Comparison of ENCODE assay signal across 12 mouse cellular contexts in the genomic region with DNA sequence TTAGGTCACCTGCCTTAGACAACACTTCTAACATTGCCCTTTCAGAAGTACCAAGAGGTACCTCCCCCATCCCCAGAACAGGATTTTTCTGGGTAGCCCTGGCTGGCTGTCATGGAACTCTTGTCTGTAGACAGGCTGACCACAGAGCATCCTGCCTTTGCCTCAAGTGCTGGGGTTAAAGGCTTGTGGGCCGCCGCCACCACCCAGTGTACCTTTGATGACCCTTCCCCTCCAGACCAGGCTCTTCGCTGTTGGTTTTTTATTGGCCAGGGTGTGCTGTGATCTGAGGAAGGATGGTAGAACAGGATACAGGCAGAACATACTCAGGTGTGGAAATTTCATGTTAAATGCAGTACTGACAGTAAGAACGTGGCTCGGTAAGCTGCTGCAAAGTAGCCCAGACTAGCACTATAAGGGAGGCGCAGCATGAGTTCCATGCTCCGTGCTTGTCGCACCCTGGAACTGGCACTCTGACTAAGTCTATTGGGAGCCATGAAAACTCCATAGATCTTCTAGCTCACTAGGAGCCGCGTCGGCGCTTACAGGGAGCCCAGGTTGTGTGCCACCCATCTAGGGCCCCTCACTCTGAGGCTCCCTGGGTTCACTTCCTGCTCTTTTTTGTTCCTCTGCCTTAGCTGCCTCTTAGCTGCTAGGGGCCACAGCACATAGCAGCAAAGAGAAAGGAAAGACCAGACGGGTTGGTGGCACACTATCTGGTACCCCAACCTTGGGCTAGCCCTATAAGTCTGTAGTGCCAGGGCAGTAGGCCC.
DNase-seq lines count a peak whose midpoint lies in the region; ATAC-seq and TF ChIP-seq lines count a peak whose summit lies in the region.
"Had no signal": no experiment of that assay in that cellular context is flagged by ENCODE, and none has a peak within 500 bp of the region (broad histone marks: within the 10 kb centered on the region; RNA-seq: fewer than 3 reads in every experiment).

No protein-coding gene starts in this region.

- ATAC-seq in heart, embryonic 14.5 days (ENCODE audit: insufficient number of reproducible peaks, insufficient read depth, low FRiP score, low read depth): no peak
- no peak for ATAC-seq in limb, embryonic 11.5 days (ENCODE audit: insufficient number of reproducible peaks, low FRiP score, low TSS enrichment, low read depth)

- WGBS in heart, embryonic 14.5 days: 91% methylated on average over 13 of the region's 13 CpGs
- WGBS in limb, embryonic 11.5 days: 74% methylated on average over 13 of the region's 13 CpGs

- H3K4me3 ChIP-seq in heart, embryonic 14.5 days (ENCODE audit: control insufficient read depth in 1 of 2, insufficient read depth in 1 of 2, low read depth in 1 of 2, low read length in 2 of 2): no peak overlapping the region
- no peak overlapping the region; a peak in 1 of 4 replicates for H3K4me3 ChIP-seq in ES-E14 (ENCODE audit: insufficient read depth in 1 of 2, low read depth in 1 of 2, low read length in 2 of 2, poor library complexity in 1 of 2, severe bottlenecking in 1 of 2)
- H3K4me3 ChIP-seq in limb, embryonic 11.5 days (ENCODE audit: low read depth, low read length): no peak overlapping the region

- no peaks in the 10 kb centered on the region for H3K27me3 ChIP-seq in heart, embryonic 14.5 days (ENCODE audit: control insufficient read depth, insufficient read depth, low read length)
- H3K27me3 ChIP-seq in limb, embryonic 11.5 days (ENCODE audit: control insufficient read depth, insufficient read depth, low read length): no peaks in the 10 kb centered on the region
- H3K27me3 ChIP-seq: CH12.LX had no signal

- H3K4me1 ChIP-seq in heart, embryonic 14.5 days (ENCODE audit: control insufficient read depth in 2 of 2, insufficient read depth in 2 of 2, low read length in 2 of 2): peaks cover 25 to 66% of the 10 kb centered on the region in 2 experiments
- H3K4me1 ChIP-seq in ES-E14 (ENCODE audit: control insufficient read depth in 2 of 2, insufficient read depth in 2 of 2, low read length in 2 of 2, poor library complexity in 1 of 2): peaks cover 30 to 31% of the 10 kb centered on the region in 2 experiments
- H3K4me1 ChIP-seq in limb, embryonic 11.5 days (ENCODE audit: control insufficient read depth, insufficient read depth, low read length): peaks cover 57% of the 10 kb centered on the region

- in situ Hi-C loops in ES-E14 (cut with MboI; ENCODE audit: low sequenced_read_pairs in 2 of 2, unreplicated experiment in 2 of 2): no loop called here

- H3K4me2 ChIP-seq in heart, embryonic 14.5 days (ENCODE audit: low read length): no peak overlapping the region
- no peak overlapping the region for H3K4me2 ChIP-seq in limb, embryonic 11.5 days (ENCODE audit: low read depth, severe bottlenecking)

- H3K9me3 ChIP-seq in heart, embryonic 14.5 days (ENCODE audit: control insufficient read depth, low read length): no peaks in the 10 kb centered on the region
- H3K9me3 ChIP-seq in ES-E14 (ENCODE audit: control insufficient read depth, insufficient read depth, low read depth, low read length): no peaks in the 10 kb centered on the region
- H3K9me3 ChIP-seq in limb, embryonic 11.5 days (ENCODE audit: control insufficient read depth, low read length): no peaks in the 10 kb centered on the region

- no peaks in the 10 kb centered on the region for H3K36me3 ChIP-seq in heart, embryonic 14.5 days (ENCODE audit: control insufficient read depth, insufficient read depth, low read length)
- peaks cover 4% of the 10 kb centered on the region; the same call in 1 of the 2 replicates for H3K36me3 ChIP-seq in ES-E14 (ENCODE audit: control insufficient read depth, insufficient read depth, low read length, poor library complexity, severe bottlenecking)
- H3K36me3 ChIP-seq in limb, embryonic 11.5 days (ENCODE audit: control insufficient read depth, insufficient read depth, low read length): no peaks in the 10 kb centered on the region

- H3K27ac ChIP-seq in heart, embryonic 14.5 days (replicated peaks in 1 of 2; ENCODE audit: control insufficient read depth in 1 of 2, insufficient read depth in 1 of 2, low read depth in 2 of 2, low read length in 2 of 2): no peak overlapping the region
- peak overlapping the region; percentile 61; the same call in 1 of the 2 replicates for H3K27ac ChIP-seq in ES-E14 (ENCODE audit: insufficient read depth, low read depth, low read length, poor library complexity, severe bottlenecking)
- no peak overlapping the region for H3K27ac ChIP-seq in limb, embryonic 11.5 days (replicated peaks; ENCODE audit: low read depth, low read length)
- H3K27ac ChIP-seq: macrophage had no signal

- DNase-seq in heart, adult 9 months (ENCODE audit: low spot score in 2 of 2): no peak
- DNase-seq in ES-E14 (ENCODE audit: low read depth, low spot score): no peak
- peak; percentile 21 for DNase-seq in limb, embryonic 11.5 days (ENCODE audit: low spot score)
- DNase-seq in thymus, postnatal 10 days (ENCODE audit: low spot score in 2 of 2): peak; percentile 26 to 39
- DNase-seq in adrenal gland, adult 18-20 months (ENCODE audit: low spot score in 2 of 2): no peak
- DNase-seq in B cell, adult 2 months: no peak
- no peak for DNase-seq in layer of hippocampus, postnatal 25 days (ENCODE audit: extremely low spot score in 1 of 2, low spot score in 1 of 2)
- DNase-seq: heart, postnatal 10 days; kidney, adult 2 months had no signal

- H3K9ac ChIP-seq in heart, embryonic 14.5 days (ENCODE audit: low read length): peak overlapping the region; percentile 25; the same call in 1 of the 2 replicates
- no peak overlapping the region; the same call in 1 of the 2 replicates for H3K9ac ChIP-seq in ES-E14 (ENCODE audit: insufficient read depth, low read depth, low read length, poor library complexity, severe bottlenecking)
- H3K9ac ChIP-seq in limb, embryonic 11.5 days (ENCODE audit: low read length): no peak overlapping the region

TF ChIP-seq in ES-E14, 5 proteins besides CTCF, POLR2A, EP300 and RAD21:
- no peak for TF ChIP-seq CHD2 (IDR thresholded peaks at IDR 0.05; ENCODE audit: low read depth, low read length)
- no peak for TF ChIP-seq ZNF384 (IDR thresholded peaks at IDR 0.05; ENCODE audit: low read depth, low read length)
- TF ChIP-seq ZC3H11A (IDR thresholded peaks at IDR 0.05; ENCODE audit: borderline replicate concordance, low read depth, low read length): no peak
- no peak for TF ChIP-seq MAFK (IDR thresholded peaks at IDR 0.05; ENCODE audit: insufficient read depth, low read depth, low read length)
- no peak for TF ChIP-seq HCFC1 (IDR thresholded peaks at IDR 0.05; ENCODE audit: borderline replicate concordance, insufficient read depth, low read length)
TF ChIP-seq in ES-E14: peak in this region for 0.

Comparison
In these comparisons a context has a peak if more than half of its experiments do, and no peak if none do; other contexts are left out.
1. DNase-seq: peak in limb, embryonic 11.5 days (single experiment) and thymus, postnatal 10 days (2 of 2); none in heart, adult 9 months (0 of 2), ES-E14 (single experiment), adrenal gland, adult 18-20 months (0 of 2), B cell, adult 2 months (0 of 2) and layer of hippocampus, postnatal 25 days (0 of 2).